Mouse (Mus musculus): ENCODE measurements around the gene Acap2. TPM values are rescaled to one million over a fixed set of nuclear protein-coding genes. Genes with fewer than 3 reads are reported as not detected.

The Acap2 gene
- polyA plus RNA-seq, 1 experiment: not detected

GRCm38 (mm10) chr16:31235457-31236310, 34.6 kb upstream of the Acap2 start:
- H3K4me1 ChIP-seq (ENCODE audit: control insufficient read depth, insufficient read depth, low read length): peaks cover 40% of the 10 kb centered on the region
- TF ChIP-seq POLR2A (IDR thresholded peaks at IDR 0.05; ENCODE audit: insufficient read depth, low read depth, low read length): no peak
- TF ChIP-seq CTCF (IDR thresholded peaks at IDR 0.05; ENCODE audit: insufficient read depth, low read depth, low read length): no peak
- WGBS: 30% methylated on average over 18 of the region's 18 CpGs
- peak overlapping the region; percentile 18 for H3K4me3 ChIP-seq (ENCODE audit: insufficient read depth, low read depth, low read length)
- H3K27ac ChIP-seq (ENCODE audit: insufficient read depth, low read depth, low read length): no peak overlapping the region

- H3K4me3 ChIP-seq (ENCODE audit: insufficient read depth, low read depth, low read length): no peak overlapping the region
- H3K27ac ChIP-seq (ENCODE audit: insufficient read depth, low read depth, low read length): 0 out of 2 replicates have a peak overlapping the region, but pooled peaks have one; percentile 25
- 85% methylated on average over 12 of the region's 12 CpGs for WGBS
- TF ChIP-seq POLR2A (IDR thresholded peaks at IDR 0.05; ENCODE audit: insufficient read depth, low read depth, low read length) (no peak), CTCF (IDR thresholded peaks at IDR 0.05; ENCODE audit: insufficient read depth, low read depth, low read length) (no peak)
- H3K4me1 ChIP-seq (ENCODE audit: control insufficient read depth, insufficient read depth, low read length): peaks cover 37% of the 10 kb centered on the region
Measured at GRCm38 (mm10) chr16:31234808-31235456, 33.9 kb upstream of the Acap2 start.

DNA sequence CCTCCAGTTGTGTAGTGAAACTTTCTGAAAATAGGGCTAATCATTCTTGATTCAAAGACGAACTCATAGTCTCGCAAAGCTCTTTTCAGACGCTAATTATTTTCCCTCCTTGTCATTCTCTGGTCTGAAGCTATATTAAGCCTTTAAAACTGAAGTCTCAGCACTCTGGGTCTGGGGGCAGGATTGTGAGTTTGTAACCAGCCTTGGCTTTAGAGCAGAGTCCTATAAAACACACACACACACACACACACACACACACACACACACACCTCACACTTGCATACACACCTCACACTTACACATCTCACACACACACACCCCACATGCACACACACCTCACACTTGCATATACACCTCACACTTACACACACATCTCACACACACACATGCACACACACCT, 33.3 kb upstream of the Acap2 start:
- TF ChIP-seq POLR2A (IDR thresholded peaks at IDR 0.05; ENCODE audit: insufficient read depth, low read depth, low read length) (no peak), CTCF (IDR thresholded peaks at IDR 0.05; ENCODE audit: insufficient read depth, low read depth, low read length) (no peak)
- Histone ChIP-seq H3K4me1 (ENCODE audit: control insufficient read depth, insufficient read depth, low read length) (peaks cover 37% of the 10 kb centered on the region), H3K4me3 (ENCODE audit: insufficient read depth, low read depth, low read length) (no peak overlapping the region), H3K27ac (ENCODE audit: insufficient read depth, low read depth, low read length) (no peak overlapping the region)
- WGBS: 5% methylated on average over 3 of the region's 3 CpGs

- H3K4me3 ChIP-seq (ENCODE audit: insufficient read depth, low read depth, low read length): no peak overlapping the region
- peaks cover 37% of the 10 kb centered on the region for H3K4me1 ChIP-seq (ENCODE audit: control insufficient read depth, insufficient read depth, low read length)
- H3K27ac ChIP-seq (ENCODE audit: insufficient read depth, low read depth, low read length): no peak overlapping the region
- WGBS: 16% methylated on average over 20 of the region's 20 CpGs
- TF ChIP-seq POLR2A (IDR thresholded peaks at IDR 0.05; ENCODE audit: insufficient read depth, low read depth, low read length) (no peak), CTCF (IDR thresholded peaks at IDR 0.05; ENCODE audit: insufficient read depth, low read depth, low read length) (no peak)
Measured at GRCm38 (mm10) chr16:31233541-31234339, 32.7 kb upstream of the Acap2 start.

- Histone ChIP-seq H3K27ac (ENCODE audit: insufficient read depth, low read depth, low read length) (no peak overlapping the region), H3K4me3 (ENCODE audit: insufficient read depth, low read depth, low read length) (no peak overlapping the region), H3K4me1 (ENCODE audit: control insufficient read depth, insufficient read depth, low read length) (peaks cover 35% of the 10 kb centered on the region)
- TF ChIP-seq POLR2A (IDR thresholded peaks at IDR 0.05; ENCODE audit: insufficient read depth, low read depth, low read length) (no peak), CTCF (IDR thresholded peaks at IDR 0.05; ENCODE audit: insufficient read depth, low read depth, low read length) (no peak)
- WGBS: 45% methylated on average over 4 of the region's 4 CpGs
Measured at GRCm38 (mm10) chr16:31233167-31233498, 32.1 kb upstream of the Acap2 start.

DNA sequence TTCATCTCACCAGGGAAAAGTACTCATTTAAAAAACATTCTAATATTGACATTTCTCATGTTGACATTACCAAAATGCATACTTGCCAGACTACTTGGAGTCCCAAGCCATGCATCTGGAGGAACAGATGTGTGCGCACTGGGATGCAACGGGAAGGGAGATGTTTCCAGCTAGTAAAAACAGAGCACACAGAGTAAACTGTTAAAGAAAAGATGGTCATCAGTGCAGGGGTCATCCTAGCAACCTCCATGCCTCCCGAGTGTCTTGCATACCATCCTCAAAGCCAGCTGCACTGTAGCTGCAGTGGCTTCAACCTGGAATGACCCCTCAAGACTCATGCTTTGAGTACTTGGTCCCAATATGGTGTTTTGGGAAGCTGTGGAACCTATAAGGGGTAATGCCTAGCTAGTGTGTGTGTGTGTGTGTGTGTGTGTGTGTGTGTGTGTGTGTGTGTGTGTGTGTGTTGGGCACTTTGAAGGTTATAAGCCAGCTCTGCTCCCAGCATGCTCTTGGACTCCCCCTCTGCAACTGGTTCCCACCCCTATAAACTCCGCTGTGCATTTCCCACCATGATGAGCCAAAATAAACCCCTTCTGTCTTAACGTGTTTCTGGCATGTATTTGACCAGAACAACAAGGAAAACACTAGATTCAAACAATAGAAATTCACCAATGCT, 31.6 kb upstream of the Acap2 start:
- 79% methylated on average over 5 of the region's 5 CpGs for WGBS
- no peak for TF ChIP-seq CTCF (IDR thresholded peaks at IDR 0.05; ENCODE audit: insufficient read depth, low read depth, low read length)
- TF ChIP-seq POLR2A (IDR thresholded peaks at IDR 0.05; ENCODE audit: insufficient read depth, low read depth, low read length): no peak
- H3K4me3 ChIP-seq (ENCODE audit: insufficient read depth, low read depth, low read length): no peak overlapping the region
- H3K27ac ChIP-seq (ENCODE audit: insufficient read depth, low read depth, low read length): no peak overlapping the region
- peaks cover 33% of the 10 kb centered on the region for H3K4me1 ChIP-seq (ENCODE audit: control insufficient read depth, insufficient read depth, low read length)

- H3K27ac ChIP-seq (ENCODE audit: insufficient read depth, low read depth, low read length): no peak overlapping the region
- TF ChIP-seq POLR2A (IDR thresholded peaks at IDR 0.05; ENCODE audit: insufficient read depth, low read depth, low read length): no peak
- no peak for TF ChIP-seq CTCF (IDR thresholded peaks at IDR 0.05; ENCODE audit: insufficient read depth, low read depth, low read length)
Measured at GRCm38 (mm10) chr16:31231591-31231990, 30.5 kb upstream of the Acap2 start.

GRCm38 (mm10) chr16:31227746-31228145, 26.7 kb upstream of the Acap2 start:
- TF ChIP-seq CTCF (IDR thresholded peaks at IDR 0.05; ENCODE audit: insufficient read depth, low read depth, low read length): no peak
- Histone ChIP-seq H3K27ac (ENCODE audit: insufficient read depth, low read depth, low read length) (no peak overlapping the region), H3K4me3 (ENCODE audit: insufficient read depth, low read depth, low read length) (no peak overlapping the region), H3K4me1 (ENCODE audit: control insufficient read depth, insufficient read depth, low read length) (peaks cover 9% of the 10 kb centered on the region)
- WGBS: 95% methylated on average over 1 of the region's 1 CpGs

More at GRCm38 (mm10) chr16:31231591-31231990, 30.5 kb upstream of the Acap2 start:
- no peak overlapping the region for H3K4me3 ChIP-seq (ENCODE audit: insufficient read depth, low read depth, low read length)
- 60% methylated on average over 5 of the region's 5 CpGs for WGBS
- peaks cover 33% of the 10 kb centered on the region for H3K4me1 ChIP-seq (ENCODE audit: control insufficient read depth, insufficient read depth, low read length)
